Mouse (Mus musculus) neural tube, embryonic 15.5 days (tissue): ENCODE results near the gene Actl6a. TPM values are rescaled to one million over a fixed set of nuclear protein-coding genes. Genes with fewer than 3 reads are reported as not detected.

Experiments
- ATAC-seq: fragments of 200-750 bp; cut with Nextera tagmentation; 2 replicates; pipeline ENCODE4 v1.8.0; 2017; ENCODE audit warnings: mild to moderate bottlenecking, moderate TSS enrichment, moderate library complexity; ENCODE audit not compliant: low FRiP score
- H3K27ac ChIP-seq: fragments of 300-500 bp; sonication (generic); replicated peaks from 2 replicates; pipeline ENCODE4 v1.5.1; 2015; ENCODE audit warnings: mild to moderate bottlenecking, inconsistent platforms
- H3K27me3 ChIP-seq: fragments of 300-500 bp; sonication (generic); replicated peaks from 2 replicates; pipeline ENCODE4 v1.6.1; 2015; ENCODE audit warnings: inconsistent platforms
- H3K36me3 ChIP-seq: fragments of 300-500 bp; sonication (generic); 2 replicates; pipeline ENCODE4 v1.6.1; 2015; ENCODE audit warnings: inconsistent platforms
- H3K4me1 ChIP-seq: fragments of 300-500 bp; sonication (generic); 2 replicates; pipeline ENCODE4 v1.6.1; 2015; ENCODE audit warnings: inconsistent platforms
- H3K4me2 ChIP-seq: fragments of 300-500 bp; sonication (generic); 2 replicates; pipeline ENCODE4 v1.6.1; 2015; ENCODE audit warnings: inconsistent platforms, mild to moderate bottlenecking, moderate library complexity
- H3K4me3 ChIP-seq: fragments of 300-500 bp; sonication (generic); replicated peaks from 2 replicates; pipeline ENCODE4 v1.5.1; 2015; ENCODE audit warnings: mild to moderate bottlenecking, inconsistent platforms
- H3K9ac ChIP-seq: fragments of 300-500 bp; sonication (generic); replicated peaks from 2 replicates; pipeline ENCODE4 v1.6.1; 2015; ENCODE audit warnings: mild to moderate bottlenecking, inconsistent platforms
- H3K9me3 ChIP-seq: fragments of 300-500 bp; sonication (generic); replicated peaks from 2 replicates; pipeline ENCODE4 v1.6.1; 2016; ENCODE audit warnings: inconsistent platforms
- WGBS: fragments of 180-500 bp; shearing (Covaris S2); methylation state at CpG from one replicate; pipeline ENCODE4 v1.1.7; 2015; ENCODE audit warnings: mixed read lengths; 5-methylcytosine and 5-hydroxymethylcytosine counted together
- polyA plus RNA-seq: library from polyadenylated mRNA; unstranded; fragments of >200 nt; fragmentation: Nextera tagmentation; extraction: Ambion mirVana; gene quantifications from 2 replicates; pipeline ENCODE4 v1.2.1, GENCODE M21; 2015

Gene Actl6a
- polyA plus RNA-seq, 1 experiment from 2014 or later = 51.9 TPM

DNA sequence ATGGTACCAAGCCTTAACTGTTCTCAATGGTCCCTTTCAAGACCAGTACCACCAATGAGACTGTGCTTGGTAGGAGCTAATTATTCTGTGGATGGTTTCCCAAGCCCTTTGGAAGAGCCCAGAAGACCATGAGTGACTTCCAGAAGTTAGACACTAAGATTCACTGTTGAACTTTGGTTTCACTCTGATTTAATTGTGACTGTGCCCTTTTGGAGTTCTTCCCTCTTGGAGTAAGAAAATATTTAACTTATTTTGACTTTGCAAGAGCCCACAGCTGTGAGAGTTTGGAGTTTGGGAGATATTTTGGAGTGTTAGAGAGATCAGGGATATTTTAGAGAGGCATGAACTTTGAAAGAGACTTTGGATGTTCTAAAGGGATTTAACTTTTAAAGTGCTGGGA lies 32.9 kb upstream of the Actl6a start:
- Histone ChIP-seq H3K4me3 (no peak overlapping the region), H3K9me3 (no peaks in the 10 kb centered on the region), H3K9ac (no peak overlapping the region), H3K4me2 (no peak overlapping the region), H3K27me3 (no peaks in the 10 kb centered on the region), H3K36me3 (no peaks in the 10 kb centered on the region), H3K4me1 (no peaks in the 10 kb centered on the region), H3K27ac (no peak overlapping the region)
- ATAC-seq = no peak

DNA sequence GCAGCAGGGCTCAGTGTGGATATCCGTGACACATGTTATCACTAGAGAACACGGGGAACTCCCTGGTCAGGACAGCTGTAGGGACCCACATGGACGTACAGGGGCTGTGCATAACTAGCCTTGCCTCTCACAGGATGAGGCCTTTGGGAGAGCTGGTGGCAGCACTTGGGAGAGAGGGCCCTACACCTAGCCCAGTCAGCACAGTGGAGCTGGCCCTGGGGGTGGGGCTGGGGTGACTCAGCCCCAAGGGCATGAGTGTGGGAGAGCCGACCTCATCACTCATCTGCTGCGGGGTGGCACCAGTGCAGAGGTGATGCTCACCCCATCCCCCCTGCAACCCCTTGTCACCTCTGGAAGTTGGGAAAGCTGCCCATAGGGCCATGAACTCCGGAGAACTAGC lies 29.7 kb upstream of the Actl6a start:
- no peak overlapping the region for H3K27ac ChIP-seq
- WGBS = 90% methylated on average over 6 of the region's 6 CpGs
- no peaks in the 10 kb centered on the region for H3K36me3 ChIP-seq
- H3K9ac ChIP-seq = no peak overlapping the region
- ATAC-seq = no peak
- no peak overlapping the region for H3K4me2 ChIP-seq
- H3K27me3 ChIP-seq = no peaks in the 10 kb centered on the region
- no peaks in the 10 kb centered on the region for H3K4me1 ChIP-seq
- H3K9me3 ChIP-seq = no peaks in the 10 kb centered on the region
- no peak overlapping the region for H3K4me3 ChIP-seq

GRCm38 (mm10) chr3:32682910-32683531 lies 23.1 kb upstream of the Actl6a start:
- Histone ChIP-seq H3K4me3 (no peak overlapping the region), H3K36me3 (no peaks in the 10 kb centered on the region), H3K9me3 (no peaks in the 10 kb centered on the region), H3K4me2 (no peak overlapping the region), H3K9ac (no peak overlapping the region), H3K27me3 (no peaks in the 10 kb centered on the region), H3K4me1 (no peaks in the 10 kb centered on the region), H3K27ac (no peak overlapping the region)
- no peak for ATAC-seq
- 84% methylated on average over 11 of the region's 12 CpGs for WGBS

DNA sequence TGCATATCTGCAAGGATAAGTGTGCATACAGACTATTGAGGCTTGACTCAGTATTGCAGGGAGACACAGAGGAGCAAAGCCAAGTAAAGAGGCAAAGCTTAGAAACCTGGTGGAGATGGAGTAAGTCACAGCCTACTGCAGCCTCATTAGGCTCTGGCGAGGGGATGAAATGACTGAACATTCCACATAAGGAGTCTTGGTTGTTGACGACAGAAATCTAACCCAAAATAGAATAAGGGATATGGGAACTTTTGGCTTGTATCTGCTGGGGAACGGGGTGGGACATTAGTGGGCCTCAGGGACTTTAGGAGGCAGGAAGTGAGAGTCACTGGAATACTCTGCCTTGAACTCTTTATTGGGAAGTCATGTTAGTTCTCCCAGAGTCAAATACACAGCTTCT lies 21.5 kb upstream of the Actl6a start:
- H3K9ac ChIP-seq = no peak overlapping the region
- no peaks in the 10 kb centered on the region for H3K9me3 ChIP-seq
- H3K4me1 ChIP-seq = no peaks in the 10 kb centered on the region
- no peak for ATAC-seq
- H3K27ac ChIP-seq = no peak overlapping the region
- WGBS = 87% methylated on average over 3 of the region's 3 CpGs
- no peak overlapping the region for H3K4me3 ChIP-seq
- H3K4me2 ChIP-seq = no peak overlapping the region
- H3K36me3 ChIP-seq = no peaks in the 10 kb centered on the region
- H3K27me3 ChIP-seq = no peaks in the 10 kb centered on the region

GRCm38 (mm10) chr3:32686537-32686936 lies 19.6 kb upstream of the Actl6a start:
- Histone ChIP-seq H3K9ac (no peak overlapping the region), H3K4me3 (no peak overlapping the region), H3K27me3 (no peaks in the 10 kb centered on the region), H3K4me2 (no peak overlapping the region), H3K36me3 (no peaks in the 10 kb centered on the region), H3K9me3 (no peaks in the 10 kb centered on the region), H3K27ac (no peak overlapping the region), H3K4me1 (no peaks in the 10 kb centered on the region)
- ATAC-seq = no peak
- WGBS = 75% methylated on average over 1 of the region's 1 CpGs

GRCm38 (mm10) chr3:32687156-32687555 lies 18.9 kb upstream of the Actl6a start:
- no peak overlapping the region for H3K4me3 ChIP-seq
- no peak overlapping the region for H3K9ac ChIP-seq
- no peak overlapping the region for H3K4me2 ChIP-seq
- no peaks in the 10 kb centered on the region for H3K27me3 ChIP-seq
- 74% methylated on average over 4 of the region's 4 CpGs for WGBS
- no peak overlapping the region for H3K27ac ChIP-seq
- no peaks in the 10 kb centered on the region for H3K4me1 ChIP-seq
- no peak for ATAC-seq
- no peaks in the 10 kb centered on the region for H3K9me3 ChIP-seq
- H3K36me3 ChIP-seq = no peaks in the 10 kb centered on the region

GRCm38 (mm10) chr3:32689567-32689999 lies 16.5 kb upstream of the Actl6a start:
- Histone ChIP-seq H3K9me3 (no peaks in the 10 kb centered on the region), H3K9ac (no peak overlapping the region), H3K4me1 (no peaks in the 10 kb centered on the region), H3K36me3 (no peaks in the 10 kb centered on the region), H3K27me3 (no peaks in the 10 kb centered on the region), H3K4me3 (no peak overlapping the region), H3K27ac (no peak overlapping the region), H3K4me2 (no peak overlapping the region)
- no peak for ATAC-seq
- WGBS = 87% methylated on average over 9 of the region's 9 CpGs

DNA sequence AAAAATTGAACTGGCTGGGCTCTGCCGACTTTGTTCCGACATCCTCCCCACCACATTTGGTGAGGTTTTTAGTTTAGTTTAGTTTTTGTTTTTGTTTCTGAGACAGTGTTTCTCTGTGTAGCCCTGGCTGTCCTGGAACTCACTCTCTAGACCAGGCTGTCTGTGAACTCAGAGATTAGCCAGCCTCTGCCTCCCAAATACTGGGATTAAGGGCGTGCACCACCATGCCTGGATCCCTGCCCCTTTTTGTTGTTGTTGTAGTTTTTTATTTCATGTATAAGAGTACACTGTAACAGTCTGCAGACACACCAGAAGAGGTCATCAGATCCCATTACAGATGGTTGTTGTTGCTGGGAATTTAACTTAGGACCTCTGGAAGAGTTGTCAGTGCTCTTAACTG lies 16.1 kb upstream of the Actl6a start:
- no peak overlapping the region for H3K4me3 ChIP-seq
- no peaks in the 10 kb centered on the region for H3K27me3 ChIP-seq
- no peak for ATAC-seq
- no peak overlapping the region for H3K27ac ChIP-seq
- H3K9ac ChIP-seq = no peak overlapping the region
- H3K36me3 ChIP-seq = no peaks in the 10 kb centered on the region
- WGBS = 91% methylated on average over 3 of the region's 3 CpGs
- H3K9me3 ChIP-seq = no peaks in the 10 kb centered on the region
- H3K4me2 ChIP-seq = no peak overlapping the region
- no peaks in the 10 kb centered on the region for H3K4me1 ChIP-seq

DNA sequence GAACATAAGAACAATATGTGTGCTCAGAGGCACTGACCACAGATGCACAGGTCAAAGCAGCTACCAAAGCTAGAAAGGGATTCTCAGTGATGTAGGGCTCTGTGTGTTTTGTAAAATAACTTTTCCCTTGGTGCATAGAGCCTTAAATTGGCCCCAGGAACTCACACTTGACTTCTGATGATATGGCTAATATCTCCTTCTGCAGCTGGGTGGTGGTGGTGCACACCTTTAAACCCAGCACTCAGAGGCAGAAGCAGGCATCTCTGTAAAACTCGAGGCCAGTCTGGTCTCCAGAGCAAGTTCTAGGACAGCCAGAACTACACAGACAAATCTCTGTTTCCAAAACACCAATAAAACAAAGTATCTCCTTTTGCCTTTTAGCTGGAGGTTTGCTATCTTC lies 15.2 kb upstream of the Actl6a start:
- Histone ChIP-seq H3K9me3 (no peaks in the 10 kb centered on the region), H3K36me3 (no peaks in the 10 kb centered on the region), H3K9ac (no peak overlapping the region), H3K27me3 (no peaks in the 10 kb centered on the region), H3K4me1 (no peaks in the 10 kb centered on the region), H3K27ac (no peak overlapping the region), H3K4me3 (no peak overlapping the region), H3K4me2 (no peak overlapping the region)
- no peak for ATAC-seq
- 47% methylated on average over 1 of the region's 1 CpGs for WGBS

DNA sequence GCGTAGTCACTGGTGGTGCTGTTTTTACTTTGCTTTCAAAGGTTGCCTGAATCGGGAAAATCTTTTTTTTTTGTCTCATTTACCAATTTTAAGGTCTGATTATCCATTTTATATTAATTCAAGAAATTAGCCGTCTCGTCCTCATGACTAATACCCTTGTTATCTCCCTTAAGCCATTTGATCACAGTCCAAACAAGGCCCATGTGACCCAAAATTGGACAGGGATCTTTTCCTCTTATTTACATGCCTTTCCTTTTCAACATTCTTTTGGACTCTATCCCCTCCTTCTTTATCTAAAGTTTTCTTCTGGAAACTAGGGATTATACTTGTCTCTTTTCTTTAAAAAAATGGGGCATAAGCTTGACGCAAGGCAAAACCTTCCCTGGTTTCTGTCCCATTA lies 14.3 kb upstream of the Actl6a start:
- no peak overlapping the region for H3K9ac ChIP-seq
- no peaks in the 10 kb centered on the region for H3K27me3 ChIP-seq
- H3K9me3 ChIP-seq = no peaks in the 10 kb centered on the region
- ATAC-seq = no peak
- H3K27ac ChIP-seq = no peak overlapping the region
- H3K4me2 ChIP-seq = no peak overlapping the region
- H3K4me1 ChIP-seq = no peaks in the 10 kb centered on the region
- no peak overlapping the region for H3K4me3 ChIP-seq
- no peaks in the 10 kb centered on the region for H3K36me3 ChIP-seq
- 86% methylated on average over 5 of the region's 5 CpGs for WGBS

DNA sequence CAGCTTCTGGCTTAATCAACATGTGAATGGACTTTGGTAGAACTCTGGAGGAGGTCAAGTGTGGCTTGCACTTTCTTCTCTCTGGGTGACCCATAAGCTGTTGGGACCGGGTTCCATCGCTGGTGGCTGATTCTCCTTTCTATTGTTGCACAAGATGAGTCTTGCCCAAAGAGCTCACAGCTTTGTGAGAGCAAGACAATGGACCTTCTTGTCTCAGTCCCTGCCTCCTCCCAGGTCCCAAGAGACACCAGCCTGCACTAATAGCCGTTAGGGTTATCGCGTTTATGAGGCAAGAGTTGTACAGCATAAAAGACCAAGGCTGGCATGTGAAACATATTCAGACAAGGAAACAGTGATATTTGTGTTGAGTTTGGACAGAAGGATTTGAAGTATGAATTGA lies 11.9 kb upstream of the Actl6a start:
- Histone ChIP-seq H3K27me3 (no peaks in the 10 kb centered on the region), H3K4me3 (no peak overlapping the region), H3K9ac (no peak overlapping the region), H3K27ac (no peak overlapping the region), H3K36me3 (no peaks in the 10 kb centered on the region), H3K4me2 (no peak overlapping the region), H3K4me1 (no peaks in the 10 kb centered on the region), H3K9me3 (no peaks in the 10 kb centered on the region)
- no peak for ATAC-seq
- WGBS = 58% methylated on average over 5 of the region's 5 CpGs

DNA sequence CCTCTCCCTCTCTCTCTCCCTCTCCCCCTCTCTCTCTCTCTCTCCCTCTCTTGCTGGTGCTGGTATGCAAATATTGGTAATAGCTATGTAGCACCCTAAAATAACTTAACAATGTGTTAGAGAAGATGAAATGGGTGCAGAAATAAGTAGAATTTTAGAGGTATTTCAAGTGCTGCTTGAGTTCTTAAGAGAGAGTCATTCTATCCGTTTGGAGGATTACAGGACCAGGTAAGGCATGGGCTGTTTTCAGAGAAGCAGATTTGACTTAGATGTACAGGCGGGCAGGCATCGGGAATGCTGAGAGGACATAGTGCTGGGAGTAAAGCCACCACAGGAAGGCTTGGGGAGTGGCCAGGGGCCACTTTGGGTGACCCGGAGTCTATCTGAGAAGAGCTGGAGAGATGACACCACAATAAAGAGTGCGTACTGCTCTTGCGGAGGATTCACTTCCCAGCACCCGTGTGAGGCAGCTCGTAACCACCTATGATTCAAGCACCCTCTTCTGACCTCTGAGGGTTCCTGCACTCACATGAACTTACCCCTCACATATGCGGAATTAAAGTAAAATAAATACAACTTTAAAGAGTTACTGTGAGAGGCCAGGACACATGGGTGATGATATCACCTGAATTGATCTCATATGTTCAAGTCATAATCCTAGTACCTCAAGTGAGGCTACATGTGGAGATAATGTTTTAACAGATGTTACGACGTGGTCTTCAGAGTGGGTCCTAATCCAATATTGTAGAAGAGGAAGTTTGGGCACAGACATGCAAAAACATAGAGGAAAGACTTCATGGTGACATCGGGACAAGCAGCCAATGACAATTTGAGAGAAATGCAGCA lies 11.1 kb upstream of the Actl6a start:
- no peaks in the 10 kb centered on the region for H3K9me3 ChIP-seq
- H3K27ac ChIP-seq = no peak overlapping the region
- no peaks in the 10 kb centered on the region for H3K27me3 ChIP-seq
- ATAC-seq = no peak
- WGBS = 80% methylated on average over 12 of the region's 12 CpGs
- no peak overlapping the region for H3K4me2 ChIP-seq
- no peak overlapping the region for H3K9ac ChIP-seq
- no peaks in the 10 kb centered on the region for H3K36me3 ChIP-seq
- H3K4me1 ChIP-seq = no peaks in the 10 kb centered on the region
- H3K4me3 ChIP-seq = no peak overlapping the region
